Mouse (Mus musculus) liver, embryonic 14.5 days (tissue): Measurements from ENCODE around the gene Trim80. TPM values are rescaled to one million over a fixed set of nuclear protein-coding genes. Genes with fewer than 3 reads are reported as not detected.

Experiments
- ATAC-seq: fragments of 200-750 bp; cut with Nextera tagmentation; 2 replicates; pipeline ENCODE4 v1.8.0; 2017; ENCODE audit warnings: moderate number of reproducible peaks, mild to moderate bottlenecking, moderate library complexity; ENCODE audit not compliant: insufficient read depth
- DNase-seq, 3 experiments: peaks; one replicate each; pipeline ENCODE4 v3.0.0-alpha.2; 2012 to 2013; ENCODE audit warnings: low read depth in 3 of 3, low spot score in 3 of 3
- H3K27ac ChIP-seq: fragments of 300-500 bp; sonication (generic); 2 replicates; pipeline ENCODE4 v1.5.1; 2014; ENCODE audit warnings: moderate library complexity, mild to moderate bottlenecking, control low read depth, inconsistent platforms
- H3K27me3 ChIP-seq: fragments of 300-500 bp; sonication (generic); 2 replicates; pipeline ENCODE4 v1.6.1; 2014; ENCODE audit warnings: mild to moderate bottlenecking, low read length, moderate library complexity; ENCODE audit not compliant: control insufficient read depth, insufficient read depth
- H3K36me3 ChIP-seq: fragments of 300-500 bp; sonication (generic); replicated peaks from 2 replicates; pipeline ENCODE4 v1.6.1; 2014; ENCODE audit warnings: low read depth; ENCODE audit not compliant: control insufficient read depth, insufficient read depth
- H3K4me1 ChIP-seq, 2 experiments: fragments of 200-500 bp in 1 of 2; fragments of 300-500 bp in 1 of 2; sonication (generic) in 1 of 2; replicated peaks; 2 replicates each; pipeline ENCODE4 v1.6.1; 2012 to 2014; ENCODE audit warnings: antibody characterized with exemption in 1 of 2, inconsistent platforms in 1 of 2, low read length in 1 of 2; ENCODE audit not compliant: control insufficient read depth in 2 of 2, insufficient read depth in 2 of 2
- H3K4me2 ChIP-seq: fragments of 300-500 bp; sonication (generic); 2 replicates; pipeline ENCODE4 v1.6.1; 2014; ENCODE audit warnings: low read depth, mild to moderate bottlenecking, control low read depth, moderate library complexity
- H3K4me3 ChIP-seq, 2 experiments: fragments of 200-500 bp in 1 of 2; fragments of 300-500 bp in 1 of 2; sonication (generic) in 1 of 2; 2 replicates each; pipeline ENCODE4 v1.5.1; 2012 to 2014; ENCODE audit warnings: low read depth in 2 of 2, low read length in 2 of 2, mild to moderate bottlenecking in 2 of 2, control low read depth in 1 of 2, inconsistent platforms in 1 of 2, moderate library complexity in 1 of 2; ENCODE audit not compliant: insufficient read depth in 1 of 2
- H3K9ac ChIP-seq: fragments of 300-500 bp; sonication (generic); replicated peaks from 2 replicates; pipeline ENCODE4 v1.6.1; 2014; ENCODE audit warnings: mild to moderate bottlenecking, control low read depth, moderate library complexity
- H3K9me3 ChIP-seq: fragments of 300-500 bp; sonication (generic); 2 replicates; pipeline ENCODE4 v1.6.1; 2016; ENCODE audit warnings: low read length, mixed read lengths; ENCODE audit not compliant: control insufficient read depth
- CTCF ChIP-seq: IDR thresholded peaks from 2 replicates; pipeline ENCODE4 v1.5.1; 2016; ENCODE audit warnings: antibody characterized with exemption, low read depth, control low read depth
- EP300 ChIP-seq: IDR thresholded peaks from 2 replicates; pipeline ENCODE4 v1.6.1; 2016; ENCODE audit warnings: antibody characterized with exemption, low read depth
- WGBS: fragments of 180-500 bp; shearing (Covaris S2); extraction: QIAGEN DNeasy Blood & Tissue Kit; methylation state at CpG from one replicate; pipeline ENCODE4 v1.1.7; 2014; ENCODE audit not compliant: insufficient replicate concordance; 5-methylcytosine and 5-hydroxymethylcytosine counted together
- polyA plus RNA-seq, 2 experiments: library from polyadenylated mRNA; depleted of rRNA in 1 of 2; stranded (reverse) in 1 of 2; unstranded in 1 of 2; fragments of >200 nt; fragmentation: Nextera tagmentation in 1 of 2; extraction: Ambion mirVana in 1 of 2; gene quantifications; 2 replicates each; pipeline versions ENCODE4 v1.2.1 to v1.2.3; 2012 to 2014

Trim80 gene
- polyA plus RNA-seq, 2 experiments: 0.07 to 0.13 TPM

GRCm38 (mm10) chr11:115408266-115408920 is 32.0 kb upstream of the Trim80 start:
- Histone ChIP-seq H3K4me1 (peaks cover 10 to 17% of the 10 kb centered on the region in 2 experiments), H3K27ac (no peak overlapping the region), H3K27me3 (no peaks in the 10 kb centered on the region), H3K4me3 (no peak overlapping the region), H3K9me3 (no peaks in the 10 kb centered on the region), H3K36me3 (no peaks in the 10 kb centered on the region; the same call in 1 of the 2 replicates), H3K9ac (no peak overlapping the region), H3K4me2 (no peak overlapping the region)
- ATAC-seq: no peak
- TF ChIP-seq CTCF (0 out of 2 replicates have a peak, but pooled peaks have one; percentile 10), EP300 (no peak)
- WGBS: 50% methylated on average over 6 of the region's 6 CpGs
- no peak for DNase-seq

GRCm38 (mm10) chr11:115409556-115409955 is 30.8 kb upstream of the Trim80 start:
- no peak overlapping the region for H3K4me2 ChIP-seq
- no peak for DNase-seq
- H3K9me3 ChIP-seq: no peaks in the 10 kb centered on the region
- H3K4me1 ChIP-seq: peaks cover 6 to 15% of the 10 kb centered on the region in 2 experiments
- H3K36me3 ChIP-seq: no peaks in the 10 kb centered on the region; the same call in 1 of the 2 replicates
- H3K27ac ChIP-seq: no peak overlapping the region
- no peak overlapping the region for H3K9ac ChIP-seq
- H3K27me3 ChIP-seq: no peaks in the 10 kb centered on the region
- ATAC-seq: no peak
- 79% methylated on average over 7 of the region's 7 CpGs for WGBS
- H3K4me3 ChIP-seq: no peak overlapping the region
- no peak for TF ChIP-seq EP300
- TF ChIP-seq CTCF: no peak

- peak within 1 kb of the TSS; percentile 93 for H3K4me2 ChIP-seq
Observed at GRCm38 (mm10) chr11:115419531-115420237, 20.7 kb upstream of the Trim80 start, which contains the start of the genes Atp5h and Kctd2. Gene Atp5h, minus strand, starts transcription at chr11:115419962. Gene Kctd2, plus strand, starts transcription at chr11:115420128.

GRCm38 (mm10) chr11:115420336-115421190 is 19.8 kb upstream of the Trim80 start:
- Histone ChIP-seq H3K4me3 (peak overlapping the region; percentile 77 to 84), H3K4me1 (peaks cover 13 to 17% of the 10 kb centered on the region in 2 experiments; a peak in 3 of 4 replicates), H3K27ac (peak overlapping the region; percentile 6), H3K9ac (peak overlapping the region; percentile 95), H3K4me2 (peak overlapping the region; percentile 74), H3K36me3 (peaks cover 20% of the 10 kb centered on the region), H3K27me3 (no peaks in the 10 kb centered on the region), H3K9me3 (no peaks in the 10 kb centered on the region)
- 2% methylated on average over 45 of the region's 45 CpGs for WGBS
- peak; percentile 75 for ATAC-seq
- TF ChIP-seq EP300: no peak
- no peak for TF ChIP-seq CTCF
- DNase-seq: peak in 1 of 3 experiments; percentile 33

More at GRCm38 (mm10) chr11:115419531-115420237, 20.7 kb upstream of the Trim80 start, which contains the start of the genes Atp5h and Kctd2:
- no peak for TF ChIP-seq CTCF
- no peak for TF ChIP-seq EP300
- peak; percentile 98 for ATAC-seq
- peak; percentile 93 for DNase-seq
- Histone ChIP-seq H3K9me3 (no peaks in the 10 kb centered on the region), H3K27ac (peak within 1 kb of the TSS; percentile 68), H3K4me1 (peaks cover 13 to 17% of the 10 kb centered on the region in 2 experiments; a peak in 3 of 4 replicates), H3K4me3 (peak within 1 kb of the TSS; percentile 84 to 90), H3K27me3 (no peaks in the 10 kb centered on the region), H3K9ac (peak within 1 kb of the TSS; percentile 95), H3K36me3 (peaks cover 26% of the 10 kb centered on the region)
- under 1% methylated on average over 49 of the region's 56 CpGs for WGBS
